Mouse (Mus musculus) G1E (cell line): ENCODE results near the gene Vps13d. TPM values are rescaled to one million over a fixed set of nuclear protein-coding genes. Genes with fewer than 3 reads are reported as not detected.

Source experiments
- ATAC-seq: 2 replicates; pipeline ENCODE4 v1.8.0; 2016; ENCODE audit warnings: mild to moderate bottlenecking; ENCODE audit not compliant: insufficient number of reproducible peaks, poor library complexity, low FRiP score, severe bottlenecking; ENCODE audit errors: extremely low read depth
- DNase-seq: peaks from one replicate; pipeline ENCODE4 v3.0.0; 2012; ENCODE audit warnings: low spot score
- H3K27me3 ChIP-seq: 2 replicates; pipeline ENCODE4 v1.6.1; 2012; ENCODE audit warnings: mild to moderate bottlenecking, low read length, inconsistent platforms; ENCODE audit not compliant: insufficient read depth
- H3K36me3 ChIP-seq: replicated peaks from 2 replicates; pipeline ENCODE3; 2012; ENCODE audit warnings: mild to moderate bottlenecking, inconsistent platforms
- H3K4me1 ChIP-seq: 2 replicates; pipeline ENCODE4 v1.6.1; 2012; ENCODE audit warnings: low read depth, low read length, inconsistent platforms, mixed read lengths; ENCODE audit not compliant: insufficient read depth
- H3K4me3 ChIP-seq: 2 replicates; pipeline ENCODE4 v1.5.1; 2012; ENCODE audit warnings: low read depth, mild to moderate bottlenecking, inconsistent platforms, low read length, moderate library complexity, mixed read lengths
- H3K9me3 ChIP-seq: replicated peaks from 2 replicates; pipeline ENCODE4 v1.6.1; 2012; ENCODE audit warnings: inconsistent platforms
- CTCF ChIP-seq: IDR thresholded peaks from 2 replicates; pipeline ENCODE4 v1.5.1; 2012; ENCODE audit warnings: low read depth, low read length, inconsistent platforms, mixed read lengths
- GATA1 ChIP-seq: IDR thresholded peaks from 2 replicates; pipeline ENCODE4 v1.6.1; 2012; ENCODE audit warnings: borderline replicate concordance, low read length, inconsistent platforms, mixed read lengths
- GATA2 ChIP-seq: IDR thresholded peaks from 2 replicates; pipeline ENCODE4 v1.6.1; 2012; ENCODE audit warnings: low read depth, low read length, inconsistent platforms, borderline replicate concordance
- POLR2AphosphoS5 ChIP-seq: IDR thresholded peaks from 2 replicates; pipeline ENCODE4 v1.6.1; 2012; ENCODE audit warnings: low read depth, low read length, inconsistent platforms; ENCODE audit not compliant: insufficient replicate concordance
- TAL1 ChIP-seq: conservative IDR thresholded peaks from 2 replicates; pipeline ENCODE4 v1.6.1; 2012; ENCODE audit warnings: low read depth, low read length, inconsistent platforms, mixed read lengths
- polyA plus RNA-seq: library from polyadenylated mRNA; stranded (reverse); fragments of >175 nt; gene quantifications from 2 replicates; pipeline ENCODE4 v1.2.3, GENCODE M21; 2012
- total RNA-seq, 2 experiments: library from RNA; stranded (forward) in 1 of 2; stranded (reverse) in 1 of 2; fragments of 200-1000 nt in 1 of 2; fragments of >200 nt in 1 of 2; fragmentation: Nextera tagmentation in 1 of 2; gene quantifications; 2 replicates each; pipeline ENCODE4 v1.2.3; 2014 to 2017

Vps13d gene
- total and polyA plus RNA-seq, 3 experiments = 7.7 to 38.8 (median 34.7) TPM

GRCm38 (mm10) chr4:145164111-145164510 is 30.7 kb downstream of the Vps13d start:
- Histone ChIP-seq H3K4me1 (no peaks in the 10 kb centered on the region), H3K9me3 (no peaks in the 10 kb centered on the region), H3K36me3 (peaks cover 85% of the 10 kb centered on the region), H3K4me3 (no peak overlapping the region), H3K27me3 (no peaks in the 10 kb centered on the region)
- DNase-seq = no peak
- TF ChIP-seq CTCF (no peak), POLR2AphosphoS5 (no peak)
- ATAC-seq = no peak

DNA sequence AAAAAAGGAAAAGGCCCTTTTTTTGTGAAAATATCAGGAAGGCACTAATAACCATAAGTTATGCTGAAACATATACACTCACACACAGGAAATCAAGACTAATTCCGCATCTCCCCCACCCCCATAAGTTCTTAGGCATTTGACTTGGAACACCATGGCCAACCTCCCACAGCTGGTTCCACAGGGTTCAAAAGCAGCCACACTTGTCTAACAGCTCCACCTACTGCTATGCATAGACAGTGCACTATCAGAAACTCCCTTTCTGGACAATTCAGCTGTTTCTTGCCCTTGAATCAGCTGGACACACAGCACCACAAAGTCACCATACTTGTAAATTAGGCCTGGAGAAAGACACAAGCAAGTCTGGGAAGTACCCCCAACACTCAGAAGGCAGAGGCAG is 33.6 kb downstream of the Vps13d start:
- DNase-seq (no peak), ATAC-seq (peak; percentile 62)
- no peaks in the 10 kb centered on the region for H3K9me3 ChIP-seq
- TF ChIP-seq CTCF (0 out of 2 replicates have a peak, but pooled peaks have one; percentile 5), TAL1 (no peak)
- peaks cover 84% of the 10 kb centered on the region for H3K36me3 ChIP-seq
- H3K27me3 ChIP-seq = no peaks in the 10 kb centered on the region
- H3K4me3 ChIP-seq = no peak overlapping the region
- no peaks in the 10 kb centered on the region; the same call in 1 of the 2 replicates for H3K4me1 ChIP-seq

DNA sequence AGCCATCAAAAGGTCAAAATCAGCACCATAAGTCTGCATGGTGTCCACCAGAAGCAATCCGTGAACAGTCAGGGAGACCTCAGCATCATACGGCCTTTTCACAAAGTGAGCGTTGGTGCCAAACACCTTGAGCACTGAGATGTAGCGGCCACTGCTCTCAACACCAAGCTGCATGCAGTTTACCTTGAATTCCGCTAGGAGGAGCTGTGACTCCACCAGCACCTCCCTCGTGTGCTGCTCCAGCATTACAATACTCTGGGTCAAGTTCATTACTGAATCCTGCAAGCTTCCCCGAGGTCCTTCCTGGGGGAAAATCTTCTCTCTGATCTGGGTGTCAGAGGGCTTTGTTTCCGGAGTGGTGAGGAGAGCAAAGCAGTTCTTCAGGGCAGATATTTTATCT is 38.8 kb downstream of the Vps13d start:
- DNase-seq (peak; percentile 22), ATAC-seq (peak; percentile 80)
- Histone ChIP-seq H3K9me3 (no peaks in the 10 kb centered on the region), H3K4me1 (no peaks in the 10 kb centered on the region; the same call in 1 of the 2 replicates), H3K27me3 (no peaks in the 10 kb centered on the region), H3K4me3 (no peak overlapping the region), H3K36me3 (peaks cover 86% of the 10 kb centered on the region)
- TF ChIP-seq CTCF = peak; percentile 100
- TF ChIP-seq GATA2 = no peak
- TF ChIP-seq GATA1 = no peak
- TF ChIP-seq POLR2AphosphoS5 = no peak
- no peak for TF ChIP-seq TAL1

DNA sequence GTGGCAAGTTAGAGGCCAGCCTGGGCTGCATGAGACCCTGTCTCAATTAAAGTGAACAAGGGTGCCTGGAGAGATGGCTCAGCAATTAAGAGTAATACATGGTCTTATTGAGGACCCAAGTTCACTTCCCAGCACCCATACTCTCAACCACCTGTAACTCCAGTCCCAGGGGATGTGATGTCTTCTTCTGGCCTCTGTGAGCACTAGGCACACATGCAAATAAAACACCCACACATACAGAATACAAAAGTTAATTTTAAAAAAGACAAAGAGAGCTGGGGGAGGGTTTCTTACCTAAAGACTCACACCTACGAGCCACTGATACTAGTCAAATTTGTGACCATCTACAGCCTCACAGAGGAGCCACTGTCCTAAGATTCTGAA is 43.7 kb downstream of the Vps13d start:
- Histone ChIP-seq H3K36me3 (peaks cover 89% of the 10 kb centered on the region), H3K9me3 (no peaks in the 10 kb centered on the region), H3K4me1 (peaks cover 11% of the 10 kb centered on the region), H3K27me3 (no peaks in the 10 kb centered on the region), H3K4me3 (no peak overlapping the region)
- TF ChIP-seq TAL1 (no peak), GATA2 (no peak), POLR2AphosphoS5 (no peak), GATA1 (no peak), CTCF (no peak)
- DNase-seq (no peak), ATAC-seq (no peak)

DNA sequence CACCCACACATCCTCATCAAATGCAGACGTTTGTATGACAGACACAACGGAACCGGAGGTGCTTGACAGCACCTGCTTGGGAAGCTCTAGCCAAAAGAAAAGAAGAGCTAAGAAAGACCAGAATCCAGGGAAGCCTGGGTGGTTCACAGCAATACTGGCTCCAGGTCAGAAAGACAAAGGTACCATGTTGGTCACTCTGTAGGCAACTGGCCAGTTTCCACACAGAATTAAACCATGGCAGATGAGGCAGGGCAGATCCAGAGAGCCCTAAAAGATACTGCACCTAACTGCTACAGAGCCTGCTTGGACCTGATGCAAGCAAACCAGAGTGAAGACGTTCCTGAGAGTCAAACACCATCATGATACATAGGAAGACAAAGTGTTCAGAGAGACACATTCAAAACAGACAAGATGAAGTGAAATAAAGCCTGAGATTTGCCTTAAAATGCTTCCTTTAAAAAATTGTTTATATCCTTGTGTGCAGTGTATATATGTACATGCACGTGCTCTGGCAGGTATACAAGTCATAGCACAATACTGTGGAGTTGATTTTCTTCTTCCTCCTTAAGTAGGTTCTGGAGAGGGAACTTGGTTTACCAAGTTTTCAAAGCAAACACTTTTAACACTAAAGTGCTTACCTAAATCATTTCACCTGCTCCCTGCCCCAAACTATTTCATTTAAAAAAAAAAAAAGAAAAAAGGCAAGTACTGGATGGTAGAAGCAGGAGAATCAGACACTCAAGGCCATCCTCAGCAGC is 44.3 kb downstream of the Vps13d start:
- TF ChIP-seq GATA2 (no peak), GATA1 (no peak), CTCF (no peak), TAL1 (no peak), POLR2AphosphoS5 (no peak)
- Histone ChIP-seq H3K4me1 (peaks cover 12% of the 10 kb centered on the region), H3K4me3 (no peak overlapping the region), H3K27me3 (no peaks in the 10 kb centered on the region), H3K9me3 (no peaks in the 10 kb centered on the region), H3K36me3 (peaks cover 89% of the 10 kb centered on the region)
- DNase-seq (no peak), ATAC-seq (no peak)

GRCm38 (mm10) chr4:145147006-145147961 is 47.5 kb downstream of the Vps13d start:
- Histone ChIP-seq H3K4me3 (no peak overlapping the region), H3K27me3 (no peaks in the 10 kb centered on the region), H3K36me3 (peaks cover 92% of the 10 kb centered on the region), H3K4me1 (peaks cover 18% of the 10 kb centered on the region), H3K9me3 (no peaks in the 10 kb centered on the region)
- TF ChIP-seq TAL1 (no peak), GATA2 (no peak), GATA1 (no peak), CTCF (no peak), POLR2AphosphoS5 (no peak)
- ATAC-seq (no peak), DNase-seq (no peak)
